Mouse (Mus musculus): ENCODE data around the gene Krtap17-1.

GRCm38 (mm10) chr11:99983442-99983841 is 10.4 kb downstream of the Krtap17-1 start:
- TF ChIP-seq CTCF (IDR thresholded peaks at IDR 0.05; ENCODE audit: low read depth) (no peak), EP300 (IDR thresholded peaks at IDR 0.05; ENCODE audit: low read depth) (no peak)
